Mouse (Mus musculus) right cerebral cortex, adult 18-20 months (tissue): ENCODE data around the gene Nfic.
"Not testable (repeated sequence)": the region's sequence is repeated elsewhere in the genome, so short reads cannot be mapped to it uniquely, and the experiment has no call there.

Experiments used
- DNase-seq: peaks from one replicate; pipeline ENCODE4 v3.0.0; 2022; ENCODE audit warnings: mixed read lengths

Nfic gene

DNA sequence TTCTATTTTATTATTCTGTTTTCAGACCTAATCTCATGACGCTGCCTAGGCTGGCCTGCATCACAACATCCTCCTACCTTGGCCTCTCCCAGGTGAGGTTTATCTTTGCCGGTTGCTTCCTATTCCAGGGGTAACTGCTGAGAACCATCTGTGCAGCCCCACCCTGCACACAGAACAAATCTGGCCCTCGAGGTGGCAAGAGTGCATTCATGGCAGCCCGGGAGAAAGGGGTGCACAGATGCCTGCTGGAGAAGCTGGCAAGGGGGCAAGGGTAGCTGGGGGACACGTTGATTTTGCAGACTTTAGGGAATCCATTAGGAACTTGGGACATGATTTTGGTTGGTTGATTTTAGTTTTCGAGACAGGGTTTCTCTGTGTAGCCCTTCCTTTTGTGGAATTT, 2.8 kb upstream of the Nfic start:
- no peak for DNase-seq

DNA sequence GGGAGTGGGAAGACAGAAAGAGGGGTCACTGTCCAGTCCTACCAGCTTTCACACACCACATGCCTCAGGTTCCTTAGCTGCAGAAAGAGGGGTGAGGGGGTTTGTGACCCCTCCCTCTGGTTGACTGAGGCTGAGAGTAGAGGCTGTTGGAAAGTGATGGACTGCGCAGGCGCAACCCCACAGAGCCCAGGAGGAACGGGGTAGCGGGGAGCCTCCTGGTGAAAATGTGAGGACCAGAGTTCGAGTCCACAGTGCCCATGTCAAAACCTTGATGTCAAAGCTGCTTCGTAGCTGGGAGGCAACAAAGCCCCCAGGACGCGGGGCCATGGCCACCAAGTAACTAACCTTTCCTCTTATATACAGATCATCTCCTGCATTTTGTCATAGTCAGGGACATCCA, 2.2 kb upstream of the Nfic start:
- DNase-seq = peak; percentile 4

DNA sequence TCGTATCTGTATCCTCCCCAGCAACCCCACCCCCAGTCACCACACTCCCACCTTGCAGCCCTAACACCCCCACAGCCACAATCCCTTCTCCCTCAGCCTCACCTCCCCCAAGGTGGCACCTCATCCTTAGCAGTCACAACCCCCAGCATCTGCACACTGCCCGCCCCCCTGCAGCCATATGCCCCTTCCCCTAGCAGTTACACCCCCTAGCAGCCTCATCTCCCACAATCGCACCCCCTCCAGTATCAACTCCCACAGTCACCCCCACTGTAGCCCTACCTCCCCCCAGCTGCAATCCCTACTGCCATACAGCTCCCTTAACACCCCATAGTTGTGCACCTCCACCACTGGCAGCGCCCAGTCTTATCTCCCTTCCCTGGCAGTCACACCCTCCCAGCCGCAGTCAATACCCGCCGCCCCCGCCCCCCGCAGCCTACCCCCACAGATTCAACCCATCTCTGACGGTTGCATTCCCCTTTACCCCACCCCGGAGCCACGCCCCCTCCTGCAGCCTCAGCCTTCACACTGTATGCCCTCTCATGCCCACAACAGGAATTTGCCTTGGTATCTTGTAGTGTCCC, 1.6 kb upstream of the Nfic start:
- DNase-seq = no peak

DNA sequence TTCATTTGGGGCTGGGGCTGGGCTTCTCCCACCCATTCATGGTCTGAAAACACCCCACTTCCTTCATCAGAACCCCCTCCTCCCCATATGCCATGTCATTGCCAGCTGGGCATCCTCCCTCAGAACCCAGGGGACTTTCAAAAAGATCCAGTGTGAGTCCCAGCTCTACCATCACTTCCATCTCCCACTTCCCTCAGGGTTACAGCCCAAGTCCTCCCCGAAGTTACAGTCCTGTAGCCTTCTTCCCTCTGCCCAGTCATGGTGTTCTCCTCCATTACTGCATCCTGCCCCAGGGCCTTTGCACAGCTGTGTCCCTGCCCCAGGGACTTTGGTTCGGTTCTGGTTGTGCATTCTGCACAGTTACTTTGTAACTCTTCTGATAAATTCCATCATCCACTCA, 1.3 kb downstream of the Nfic start:
- no peak for DNase-seq

DNA sequence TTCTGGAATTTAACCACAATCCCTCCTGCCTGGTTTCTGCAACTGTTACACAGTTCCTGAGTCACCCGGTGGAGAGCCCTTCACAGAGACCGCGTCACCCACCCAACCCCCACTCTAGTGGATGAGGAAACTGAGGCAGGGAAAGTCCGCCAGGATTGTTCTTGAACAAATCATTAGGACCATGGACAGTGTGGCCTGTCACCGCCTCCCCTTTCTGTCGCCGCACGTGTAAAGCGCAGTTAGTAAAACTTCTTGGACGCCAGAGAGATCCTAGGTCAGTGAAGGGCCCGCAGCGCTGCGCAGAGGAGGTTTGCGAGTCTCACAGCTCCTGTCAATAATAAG, 2.5 kb downstream of the Nfic start:
- no peak for DNase-seq

DNA sequence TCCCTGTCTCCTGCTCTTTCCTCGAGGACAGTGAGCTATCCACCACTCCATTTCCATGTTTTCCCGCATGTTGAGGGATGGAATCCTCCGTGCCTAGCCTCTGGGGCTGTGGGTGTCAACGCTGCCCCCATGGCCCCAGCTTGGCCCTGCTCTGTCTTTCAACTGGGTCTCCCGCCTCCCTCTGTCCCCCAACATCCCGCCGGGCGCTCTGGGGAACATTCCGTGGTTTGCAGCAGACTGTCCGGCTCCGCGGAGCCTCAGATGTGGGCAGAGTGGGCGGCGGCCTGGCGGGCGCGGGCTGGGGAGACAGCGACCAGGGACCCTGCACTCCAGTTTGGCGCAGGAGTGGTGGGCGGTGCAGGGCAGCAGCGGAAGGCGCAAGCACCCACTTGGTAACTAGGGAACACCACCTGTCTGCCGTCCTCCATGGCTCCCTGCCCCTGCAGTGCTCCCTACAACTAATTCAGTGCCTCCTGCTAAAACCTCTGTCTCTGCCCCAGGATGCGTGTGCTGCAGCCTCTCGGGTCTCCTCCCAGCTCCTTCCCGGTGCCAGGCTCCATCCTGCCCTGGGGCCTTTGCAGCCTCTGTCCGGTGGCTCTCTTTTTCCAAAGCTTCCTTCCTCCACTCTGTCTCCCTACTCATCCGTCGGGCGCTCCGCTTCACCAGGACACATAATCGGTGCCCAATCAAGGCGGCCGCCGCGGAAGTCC, 3.0 kb downstream of the Nfic start:
- DNase-seq = no peak

DNA sequence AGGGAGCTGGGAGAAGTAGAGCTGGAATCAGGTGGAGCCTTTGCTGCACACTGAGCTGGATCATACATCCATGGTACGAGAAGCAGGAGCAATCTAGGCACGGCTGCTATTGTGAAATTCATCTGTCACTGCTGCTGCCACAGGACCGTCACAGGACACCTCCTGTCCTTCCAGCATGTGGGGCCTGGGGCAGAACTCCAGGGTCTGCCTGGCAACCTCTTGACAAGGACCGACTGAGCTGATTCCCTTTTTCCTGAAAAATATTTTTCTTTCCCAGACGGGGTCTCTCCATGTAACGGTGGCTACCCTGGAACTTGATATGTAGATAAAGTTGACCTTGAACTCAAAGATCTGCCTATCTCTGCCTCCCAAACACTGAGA, 4.1 kb downstream of the Nfic start:
- no peak for DNase-seq

DNA sequence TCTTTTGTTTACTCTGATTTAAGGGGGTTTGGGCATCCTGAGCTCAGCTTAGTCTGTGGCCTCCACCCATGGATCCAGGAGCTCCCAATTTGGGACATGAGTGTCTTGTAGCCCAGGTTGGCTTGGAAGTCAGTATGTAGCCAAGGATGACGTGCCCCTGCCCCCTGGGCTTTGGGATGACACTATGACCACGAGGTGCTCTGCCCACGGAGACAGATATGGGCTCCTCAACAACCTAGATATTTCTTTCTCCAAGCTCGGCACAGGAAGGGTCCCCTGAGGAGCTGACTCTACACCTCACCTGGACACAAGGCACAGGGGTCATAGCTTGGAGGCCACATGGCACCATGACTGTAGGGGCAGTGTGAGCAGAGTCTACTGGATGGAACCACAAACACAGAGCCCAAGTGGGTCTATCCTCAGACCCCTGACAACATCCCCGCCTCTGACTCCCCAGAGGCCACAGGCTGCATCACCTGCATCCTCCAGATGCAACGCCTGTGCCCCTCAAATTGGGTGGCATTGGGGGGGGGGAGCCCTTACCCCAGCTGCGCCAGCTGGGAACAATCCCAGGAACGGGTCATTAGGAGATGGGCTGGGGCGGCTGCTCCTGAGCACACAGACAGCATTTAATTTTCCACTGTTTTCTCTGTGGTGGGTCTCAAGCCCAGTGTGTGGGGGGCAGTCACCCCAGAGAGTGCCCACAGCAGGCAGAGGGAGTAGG, 4.6 kb downstream of the Nfic start:
- no peak for DNase-seq

DNA sequence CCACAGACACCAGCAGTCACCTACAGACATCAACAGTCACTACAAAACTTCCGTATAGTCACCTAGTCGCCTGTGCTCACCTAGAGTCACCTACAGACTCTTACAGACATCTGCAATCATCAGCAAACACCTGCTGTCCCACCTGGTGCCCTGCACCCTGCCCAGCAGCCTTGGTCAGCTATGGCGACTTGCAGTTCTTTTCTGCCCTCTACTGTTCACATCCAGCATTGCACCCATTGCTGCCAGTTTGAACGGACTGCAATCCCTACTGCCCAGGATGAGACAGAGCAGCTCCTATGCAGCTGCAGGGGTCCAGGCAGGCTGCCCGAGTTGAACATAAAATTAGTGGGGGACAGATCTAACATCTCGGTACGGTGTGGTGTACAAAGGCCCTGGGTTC, 5.3 kb downstream of the Nfic start:
- DNase-seq = peak; percentile 80

DNA sequence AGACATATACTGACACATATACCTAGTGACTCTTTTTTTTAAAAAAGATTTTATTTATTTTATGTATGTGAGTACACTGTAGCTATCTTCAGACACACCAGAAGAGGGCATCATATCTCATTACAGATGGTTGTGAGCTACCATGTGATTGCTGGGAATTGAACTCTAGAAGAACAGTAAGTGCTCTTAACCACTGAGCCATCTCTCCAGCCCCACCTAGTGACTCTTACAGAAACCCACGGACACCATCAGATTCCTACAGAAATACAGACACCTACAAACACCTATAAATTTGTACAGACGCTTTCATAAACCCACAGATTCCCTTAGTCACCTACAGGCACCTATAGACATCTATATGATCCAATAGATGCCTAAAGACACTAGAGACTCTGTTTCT, 9.9 kb downstream of the Nfic start:
- DNase-seq = not testable (repeated sequence)

DNA sequence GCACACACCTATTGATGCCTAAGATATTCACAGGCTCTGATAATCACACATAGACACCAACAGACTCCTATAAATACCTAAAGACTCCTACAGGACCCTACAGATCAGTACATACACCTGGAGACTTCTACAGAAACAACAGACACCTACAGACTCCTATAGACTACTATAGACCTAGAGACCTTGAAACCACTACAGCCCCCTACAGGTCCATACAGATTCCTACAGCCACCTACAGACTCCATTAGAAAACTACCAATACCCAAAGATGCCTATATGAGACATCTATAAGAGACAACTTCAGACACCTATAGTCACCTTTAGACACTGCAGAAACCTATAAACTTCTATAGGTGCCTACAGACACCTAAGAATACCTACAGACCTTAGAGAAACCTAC, 14.4 kb downstream of the Nfic start:
- DNase-seq = no peak

DNA sequence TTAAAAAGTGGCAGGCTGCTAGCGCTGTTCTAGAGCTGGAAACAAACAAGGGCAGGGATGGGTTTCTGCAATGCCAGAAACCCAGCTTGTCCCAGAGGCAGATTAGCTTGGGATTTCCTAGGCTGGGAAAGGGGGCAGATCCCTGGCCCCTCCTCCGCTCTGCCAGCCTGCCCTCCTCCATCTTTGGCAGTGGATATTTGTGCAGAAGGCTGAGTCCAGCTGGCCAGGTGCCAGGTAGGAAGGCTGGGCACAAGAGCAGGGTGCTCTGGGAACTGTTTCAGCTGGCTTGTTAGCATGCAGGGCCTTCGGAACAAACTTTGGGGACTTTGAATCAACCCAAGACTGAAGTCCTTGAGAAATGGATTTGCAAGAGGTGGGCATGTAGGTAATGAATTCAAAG, 20.0 kb downstream of the Nfic start:
- DNase-seq = peak; percentile 70

DNA sequence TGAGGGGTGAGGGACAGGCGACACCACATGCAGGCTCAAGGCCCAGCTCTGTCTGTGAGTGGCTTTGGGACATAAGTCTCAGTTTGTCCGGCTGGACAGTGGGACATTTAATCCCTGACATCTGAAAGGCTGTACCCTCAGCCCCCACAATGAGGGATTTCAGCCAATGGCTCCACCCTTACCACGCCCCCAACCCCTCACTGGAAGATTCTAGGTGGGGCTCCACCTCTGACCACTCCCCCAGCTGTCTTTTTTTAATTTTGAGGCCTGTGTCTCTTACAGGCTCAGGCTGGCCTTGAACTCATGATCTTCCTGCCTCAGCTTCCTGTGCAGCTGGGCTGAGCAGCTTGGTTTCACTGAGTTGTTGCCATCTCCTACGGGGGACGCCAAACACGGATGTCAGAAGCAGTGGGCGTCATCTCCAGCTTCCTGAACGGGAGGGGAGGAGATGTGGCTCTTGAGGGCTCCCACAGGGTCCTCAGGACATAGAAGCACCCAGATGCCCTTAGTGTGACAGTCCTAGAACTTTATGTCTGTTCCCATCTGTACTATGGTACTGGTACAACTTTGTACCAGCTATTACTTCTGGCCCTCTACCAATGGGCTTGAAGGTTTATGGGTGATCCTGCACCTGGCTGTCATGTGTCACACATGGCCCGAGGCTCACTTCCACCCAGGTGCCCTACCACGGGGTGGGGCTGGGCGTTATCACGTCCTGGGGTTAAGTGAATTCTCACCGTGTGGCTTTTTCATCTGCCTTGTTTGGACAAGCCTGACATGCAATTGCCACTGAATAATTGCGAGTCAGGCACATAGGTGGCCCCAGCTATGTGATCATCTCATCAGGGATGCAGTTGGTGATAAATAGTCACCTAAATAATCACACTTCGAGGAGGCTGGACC, 20.8 kb downstream of the Nfic start:
- no peak for DNase-seq

DNA sequence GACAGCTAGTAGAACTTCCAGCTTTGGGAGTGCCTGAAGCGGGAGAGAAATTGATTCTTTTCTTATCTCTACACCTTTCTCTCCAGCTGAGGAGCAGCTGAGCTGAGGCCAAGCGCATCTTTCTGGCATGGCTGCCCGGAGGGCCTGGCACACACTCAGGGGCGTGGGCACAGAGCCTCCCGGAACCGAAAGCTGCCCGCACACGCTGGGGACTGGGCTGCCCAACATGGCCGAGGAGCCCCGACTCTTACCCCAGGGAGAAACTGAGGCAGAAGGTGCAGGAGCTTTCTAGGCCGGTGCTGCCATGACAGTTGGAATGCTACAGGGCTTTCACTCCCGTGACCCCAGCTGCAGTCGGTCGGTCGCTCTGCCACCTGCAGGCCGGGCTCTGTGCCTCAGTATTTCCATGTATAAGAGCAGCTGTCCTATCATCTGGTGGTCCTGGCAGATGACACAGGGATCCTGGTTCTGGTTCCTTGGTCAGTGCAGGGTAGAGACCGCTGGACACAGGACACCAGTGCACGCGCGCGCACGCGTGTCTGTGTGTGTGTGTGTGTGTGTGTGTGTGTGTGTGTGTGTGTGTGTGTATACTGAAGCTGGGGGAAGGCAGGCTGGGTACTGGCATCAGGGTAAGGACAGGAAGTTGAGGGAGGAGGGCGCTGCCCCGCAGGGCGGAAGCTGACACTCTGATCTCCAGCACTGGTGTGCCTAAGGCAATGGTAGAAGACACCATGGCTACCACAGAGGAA, 21.7 kb downstream of the Nfic start:
- DNase-seq = no peak

DNA sequence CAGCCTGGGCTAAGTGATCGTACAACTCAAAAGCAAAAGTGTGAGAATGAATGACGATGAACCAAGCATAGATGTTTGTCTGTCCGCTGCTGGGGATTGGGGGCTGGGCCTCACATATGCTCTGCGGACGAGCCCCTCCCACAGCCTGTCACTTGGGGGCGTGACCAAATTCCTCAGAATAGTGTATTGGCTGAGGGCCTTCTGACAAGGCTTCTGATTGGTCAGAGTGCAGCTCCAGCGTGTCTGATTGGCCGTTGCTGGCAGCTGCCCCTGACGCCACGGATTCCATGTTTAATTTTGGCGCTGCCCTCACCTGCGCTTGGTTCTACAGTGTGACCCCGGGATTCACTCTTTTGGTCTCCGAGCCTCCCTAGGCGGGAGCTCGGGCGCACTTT, 22.6 kb downstream of the Nfic start:
- DNase-seq = peak; percentile 97

DNA sequence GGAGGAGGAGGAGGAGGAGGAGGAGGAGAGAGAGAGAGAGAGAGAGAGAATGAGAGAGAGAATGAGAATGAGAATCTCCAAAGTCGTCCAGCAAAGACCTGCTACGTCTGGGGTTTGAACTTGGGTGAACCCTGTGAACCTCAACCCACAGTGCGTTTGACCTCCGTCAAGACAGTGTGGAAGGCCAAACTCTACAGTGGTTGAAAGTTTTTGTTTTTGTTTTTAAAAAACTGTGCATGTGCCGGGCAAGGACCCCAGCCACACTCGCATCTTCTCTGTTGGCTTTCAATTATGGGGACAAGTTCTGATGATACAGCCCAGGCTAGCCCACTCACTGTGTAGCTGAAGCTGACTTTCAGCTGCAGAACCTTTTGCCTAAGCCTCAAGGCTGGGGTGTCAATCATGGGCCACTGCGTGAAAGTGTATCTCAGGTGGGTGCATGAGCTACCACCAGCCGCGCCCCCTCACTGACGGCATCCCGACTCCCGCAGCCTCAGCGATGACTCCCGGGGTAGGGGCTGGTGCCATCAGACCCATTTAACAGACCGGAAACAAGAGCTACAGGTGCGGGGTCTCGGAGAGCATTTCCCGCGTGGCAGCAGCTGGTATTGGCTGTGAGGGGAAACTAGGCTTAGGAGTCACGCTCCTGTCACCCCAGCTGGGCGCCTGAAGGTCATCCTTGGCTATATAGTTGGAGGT, 23.1 kb downstream of the Nfic start:
- DNase-seq = no peak

DNA sequence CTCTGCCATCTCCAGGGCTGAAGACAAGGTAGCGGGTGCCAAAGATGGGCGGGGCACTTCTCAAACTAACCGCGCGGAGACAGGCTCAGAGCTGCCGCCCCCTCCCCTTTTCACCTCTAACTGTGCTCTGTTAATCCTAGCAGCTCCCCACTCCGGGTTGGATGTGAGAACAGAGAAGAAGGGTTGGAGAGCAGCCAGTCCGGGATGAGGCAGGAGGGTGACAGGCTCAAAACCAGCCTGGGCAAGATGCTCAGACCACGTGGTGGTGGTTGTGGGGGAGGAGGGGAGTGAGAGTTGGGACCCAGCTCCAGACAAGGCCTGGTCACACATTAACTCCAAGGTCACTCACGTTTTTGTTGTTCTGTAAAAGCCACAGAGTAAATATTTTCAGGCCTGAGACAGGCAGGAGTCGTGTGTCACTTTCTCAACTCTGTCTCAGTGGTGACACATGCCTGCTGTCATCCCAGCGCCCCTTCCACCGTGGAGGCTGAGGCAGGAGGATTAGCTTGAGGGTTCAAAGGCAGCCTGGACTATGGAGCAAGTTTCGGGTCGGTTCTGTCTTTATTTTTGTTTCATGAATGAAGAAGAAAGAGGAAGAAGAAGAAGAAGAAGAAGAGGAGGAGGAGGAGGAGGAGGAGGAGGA, 23.8 kb downstream of the Nfic start:
- peak; percentile 64 for DNase-seq

DNA sequence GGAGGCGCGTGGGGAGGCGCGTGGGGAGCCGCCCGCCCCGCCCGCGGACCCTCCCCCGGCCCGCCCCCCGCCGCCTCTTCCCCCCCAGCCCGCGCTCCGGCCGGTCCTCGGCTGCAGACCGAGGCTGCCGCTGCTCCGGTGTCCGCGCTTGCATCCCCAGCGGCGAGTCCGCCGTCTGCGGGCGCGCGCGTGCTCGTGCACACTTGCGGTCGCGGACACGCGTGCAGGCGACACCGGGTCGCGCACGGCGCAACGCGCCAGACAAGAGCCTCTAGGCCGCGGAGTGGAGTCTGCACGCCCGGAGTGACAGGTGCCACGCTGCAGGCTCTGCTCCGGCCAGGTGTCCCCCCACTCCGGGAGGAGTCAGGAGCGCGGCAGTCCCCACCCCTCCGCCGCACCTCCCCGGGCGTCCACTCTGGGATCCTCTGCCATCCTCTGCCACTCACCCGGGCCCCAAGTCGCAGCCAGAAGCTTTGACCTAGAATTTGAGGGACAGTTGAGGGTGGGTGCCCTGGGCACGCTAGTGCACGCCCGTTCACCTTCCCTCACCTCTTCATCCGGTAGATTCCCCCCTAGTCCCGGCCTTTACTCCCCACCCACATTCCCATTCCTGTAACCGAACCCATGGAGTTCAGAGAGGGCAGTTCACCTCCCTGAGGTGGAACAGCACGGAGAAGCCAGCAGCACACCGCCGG, 24.5 kb downstream of the Nfic start:
- DNase-seq = peak; percentile 81

DNA sequence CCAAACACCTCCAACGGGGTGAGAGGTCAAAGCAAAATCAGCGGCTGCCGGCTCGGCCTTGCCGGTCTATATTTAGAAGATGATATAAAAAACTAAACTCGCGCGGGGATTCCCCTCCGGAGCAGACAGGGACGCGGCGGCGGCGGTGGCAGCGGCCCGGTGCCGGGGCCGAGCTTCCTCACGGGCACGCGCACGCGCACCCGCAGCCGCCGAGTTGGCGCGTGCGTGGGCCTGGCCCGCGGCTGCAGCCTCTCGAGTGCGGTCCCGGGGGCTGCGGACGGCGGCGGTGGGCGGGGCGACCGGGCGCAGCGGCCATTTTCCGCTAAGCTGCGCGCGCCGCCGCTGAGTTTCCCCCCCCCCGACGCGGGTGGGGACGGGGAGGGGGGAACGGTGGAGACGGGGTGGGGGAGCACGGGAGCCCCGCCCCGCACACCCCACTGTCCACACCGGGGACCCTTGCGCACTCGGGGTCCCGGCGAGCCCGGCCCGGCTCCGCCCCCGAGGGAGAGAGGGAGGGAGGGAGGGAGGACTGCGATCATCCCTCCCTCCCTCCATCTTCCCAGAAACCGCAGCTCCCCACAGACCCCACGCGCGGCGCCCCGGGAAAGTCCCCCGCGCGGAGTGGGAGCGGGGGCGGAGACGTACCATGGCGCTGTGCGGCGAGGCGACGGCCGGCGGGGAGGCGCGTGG, 25.1 kb downstream of the Nfic start:
- peak; percentile 86 for DNase-seq

DNA sequence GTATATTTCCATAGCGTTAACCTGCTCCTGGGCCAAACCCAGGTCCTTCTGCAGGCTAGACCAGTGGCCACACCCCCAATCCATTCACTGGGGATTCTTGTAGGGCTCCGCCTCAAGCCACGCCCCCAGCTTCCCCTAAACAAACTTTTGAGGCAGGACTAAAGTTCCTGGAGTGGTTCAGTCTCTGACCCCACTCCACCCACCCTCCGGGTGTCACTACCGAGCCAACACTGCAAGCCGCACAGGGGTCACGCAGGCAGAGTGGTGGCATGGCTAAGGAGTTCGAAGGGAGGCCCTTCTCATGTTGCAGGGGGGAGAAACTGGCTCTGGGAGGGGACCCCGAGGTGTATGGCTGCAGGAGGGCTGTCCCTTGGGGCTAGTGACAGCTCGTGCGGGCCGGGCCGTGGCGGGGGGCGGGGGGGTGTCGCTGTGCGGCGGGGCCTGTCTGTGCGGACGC, 25.8 kb downstream of the Nfic start:
- peak; percentile 74 for DNase-seq
